Mouse (Mus musculus): ENCODE results near the gene Gm10334. TPM values are rescaled to one million over a fixed set of nuclear protein-coding genes. Genes with fewer than 3 reads are reported as not detected.
"Not testable (repeated sequence)": the region's sequence is repeated elsewhere in the genome, so short reads cannot be mapped to it uniquely, and the experiment has no call there.

The Gm10334 gene
- polyA plus RNA-seq (2014; fragmentation: Nextera tagmentation; extraction: Ambion mirVana), result not detected in 2 replicates

DNA sequence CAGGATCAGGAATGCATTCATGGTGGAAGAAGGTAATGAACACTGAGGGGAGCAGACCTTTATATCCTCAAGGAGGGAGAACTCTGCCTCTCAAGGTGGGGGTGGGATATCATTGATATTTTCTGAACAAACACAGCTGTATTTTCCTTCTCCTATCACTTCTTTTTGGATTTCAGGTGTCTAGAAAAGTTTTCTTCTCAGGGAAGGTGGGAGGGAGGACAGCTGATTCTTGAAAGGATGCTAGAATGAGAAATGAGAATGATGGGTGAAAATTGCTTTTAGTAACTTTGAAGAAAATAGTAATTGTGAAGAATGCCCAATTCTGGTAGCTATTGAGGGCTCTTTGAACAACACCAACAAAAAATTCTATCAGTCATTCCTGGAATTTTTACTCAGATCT lies at the start of gene Gm10334:
Gene Gm10334 (minus strand): TSS at position 101 of the 400 bp plus-strand sequence.
- not testable (repeated sequence) for ATAC-seq (replicated peaks; ENCODE audit: low FRiP score); H3K9me3 ChIP-seq (ENCODE audit: control insufficient read depth, low read length); H3K4me2 ChIP-seq; DNase-seq (ENCODE audit: low spot score); H3K4me3 ChIP-seq (ENCODE audit: low read depth, low read length); H3K4me1 ChIP-seq (replicated peaks; ENCODE audit: control insufficient read depth, insufficient read depth, low read length); H3K9ac ChIP-seq (ENCODE audit: low read depth, low read length); H3K27me3 ChIP-seq (replicated peaks; ENCODE audit: control insufficient read depth, insufficient read depth, low read length); H3K36me3 ChIP-seq (ENCODE audit: control insufficient read depth, insufficient read depth, low read length); H3K27ac ChIP-seq (ENCODE audit: low read depth, low read length)

- not testable (repeated sequence) for H3K4me3 ChIP-seq (ENCODE audit: low read depth, low read length); H3K36me3 ChIP-seq (ENCODE audit: control insufficient read depth, insufficient read depth, low read length); H3K9me3 ChIP-seq (ENCODE audit: control insufficient read depth, low read length); H3K27me3 ChIP-seq (replicated peaks; ENCODE audit: control insufficient read depth, insufficient read depth, low read length); H3K4me1 ChIP-seq (replicated peaks; ENCODE audit: control insufficient read depth, insufficient read depth, low read length); H3K9ac ChIP-seq (ENCODE audit: low read depth, low read length); H3K27ac ChIP-seq (ENCODE audit: low read depth, low read length); ATAC-seq (replicated peaks; ENCODE audit: low FRiP score); H3K4me2 ChIP-seq; DNase-seq (ENCODE audit: low spot score)
These were observed 12.7 kb upstream of the Gm10334 start, which contains the start of gene Prss1 for GRCm38 (mm10) chr6:41458632-41459031. Prss1 (plus strand) TSS chr6:41458932.

- not testable (repeated sequence) for H3K9me3 ChIP-seq (ENCODE audit: control insufficient read depth, low read length); H3K27me3 ChIP-seq (replicated peaks; ENCODE audit: control insufficient read depth, insufficient read depth, low read length); H3K27ac ChIP-seq (ENCODE audit: low read depth, low read length); H3K9ac ChIP-seq (ENCODE audit: low read depth, low read length); H3K4me3 ChIP-seq (ENCODE audit: low read depth, low read length); H3K4me1 ChIP-seq (replicated peaks; ENCODE audit: control insufficient read depth, insufficient read depth, low read length); DNase-seq (ENCODE audit: low spot score); H3K4me2 ChIP-seq; ATAC-seq (replicated peaks; ENCODE audit: low FRiP score); H3K36me3 ChIP-seq (ENCODE audit: control insufficient read depth, insufficient read depth, low read length)
- 75% methylated on average over 1 of the region's 2 CpGs for WGBS
These were observed 3.7 kb downstream of the Gm10334 start for GRCm38 (mm10) chr6:41442261-41442660.

Other genes with a start within 250 kb of the Gm10334 start
- gene Try4, start 143.9 kb downstream of the Gm10334 start, polyA plus RNA-seq (2014; fragmentation: Nextera tagmentation; extraction: Ambion mirVana), result not detected in 2 replicates
- gene Try5, start 129.3 kb downstream of the Gm10334 start, polyA plus RNA-seq (2014; fragmentation: Nextera tagmentation; extraction: Ambion mirVana), result not detected in 2 replicates
- not detected in 2 replicates for gene Try10, start 92.0 kb downstream of the Gm10334 start, polyA plus RNA-seq (2014; fragmentation: Nextera tagmentation; extraction: Ambion mirVana)
- not detected in 2 replicates for gene Prss3, start 68.5 kb downstream of the Gm10334 start, polyA plus RNA-seq (2014; fragmentation: Nextera tagmentation; extraction: Ambion mirVana)
- gene Gm5771, start 53.8 kb downstream of the Gm10334 start, polyA plus RNA-seq (2014; fragmentation: Nextera tagmentation; extraction: Ambion mirVana), result not detected in 2 replicates
- not detected in 2 replicates for gene Prss1, start 12.8 kb upstream of the Gm10334 start, polyA plus RNA-seq (2014; fragmentation: Nextera tagmentation; extraction: Ambion mirVana)
- gene Prss2, start 75.6 kb upstream of the Gm10334 start, polyA plus RNA-seq (2014; fragmentation: Nextera tagmentation; extraction: Ambion mirVana), result 0.22 TPM in 1 of 2 replicates, not detected in the other
- gene Ephb6, start 159.3 kb upstream of the Gm10334 start, polyA plus RNA-seq (2014; fragmentation: Nextera tagmentation; extraction: Ambion mirVana), result 5.7 and 6.3 TPM in 2 replicates
- 0.07 and 0.27 TPM in 2 replicates for gene Trpv6, start 190.3 kb upstream of the Gm10334 start, polyA plus RNA-seq (2014; fragmentation: Nextera tagmentation; extraction: Ambion mirVana)
- 0.07 TPM in 1 of 2 replicates, not detected in the other for gene Trpv5, start 234.6 kb upstream of the Gm10334 start, polyA plus RNA-seq (2014; fragmentation: Nextera tagmentation; extraction: Ambion mirVana)
- not detected in 2 replicates for gene Llcfc1, start 238.3 kb upstream of the Gm10334 start, polyA plus RNA-seq (2014; fragmentation: Nextera tagmentation; extraction: Ambion mirVana)

Data from liver, embryonic 11.5 days (tissue).